Mouse (Mus musculus): ENCODE measurements around the gene Armc2. TPM values are rescaled to one million over a fixed set of nuclear protein-coding genes. Genes with fewer than 3 reads are reported as not detected.

The Armc2 gene
- total RNA-seq, 1 experiment: 1.0 TPM

GRCm38 (mm10) chr10:41881438-41881837 lies 136.8 kb downstream of the Armc2 start:
- Histone ChIP-seq H3K36me3 (ENCODE audit: control insufficient read depth, insufficient read depth, low read length, poor library complexity, severe bottlenecking) (no peaks in the 10 kb centered on the region), H3K4me1 (ENCODE audit: control insufficient read depth in 2 of 2, insufficient read depth in 2 of 2, low read length in 2 of 2, poor library complexity in 1 of 2) (peaks cover 0 to 10% of the 10 kb centered on the region in 2 experiments; a peak in 2 of 4 replicates), H3K9ac (ENCODE audit: insufficient read depth, low read depth, low read length, poor library complexity, severe bottlenecking) (no peak overlapping the region), H3K4me3 (ENCODE audit: insufficient read depth in 1 of 2, low read depth in 1 of 2, low read length in 2 of 2, poor library complexity in 1 of 2, severe bottlenecking in 1 of 2) (no peak overlapping the region), H3K27ac (ENCODE audit: insufficient read depth, low read depth, low read length, poor library complexity, severe bottlenecking) (no peak overlapping the region), H3K9me3 (ENCODE audit: control insufficient read depth, insufficient read depth, low read depth, low read length) (no peaks in the 10 kb centered on the region)
- DNase-seq (ENCODE audit: low read depth, low spot score): no peak
- in situ Hi-C loops (cut with MboI; ENCODE audit: low sequenced_read_pairs in 2 of 2, unreplicated experiment in 2 of 2): no loop called here
- TF ChIP-seq ZNF384 (IDR thresholded peaks at IDR 0.05; ENCODE audit: low read depth, low read length) (no peak), MAFK (IDR thresholded peaks at IDR 0.05; ENCODE audit: insufficient read depth, low read depth, low read length) (no peak), ZC3H11A (IDR thresholded peaks at IDR 0.05; ENCODE audit: borderline replicate concordance, low read depth, low read length) (no peak), CHD2 (IDR thresholded peaks at IDR 0.05; ENCODE audit: low read depth, low read length) (no peak), HCFC1 (IDR thresholded peaks at IDR 0.05; ENCODE audit: borderline replicate concordance, insufficient read depth, low read length) (no peak)

GRCm38 (mm10) chr10:41880777-41881176 lies 137.5 kb downstream of the Armc2 start:
- no peak for TF ChIP-seq CHD2 (IDR thresholded peaks at IDR 0.05; ENCODE audit: low read depth, low read length)
- no peak for TF ChIP-seq ZC3H11A (IDR thresholded peaks at IDR 0.05; ENCODE audit: borderline replicate concordance, low read depth, low read length)
- TF ChIP-seq MAFK (IDR thresholded peaks at IDR 0.05; ENCODE audit: insufficient read depth, low read depth, low read length): no peak
- TF ChIP-seq ZNF384 (IDR thresholded peaks at IDR 0.05; ENCODE audit: low read depth, low read length): no peak
- TF ChIP-seq HCFC1 (IDR thresholded peaks at IDR 0.05; ENCODE audit: borderline replicate concordance, insufficient read depth, low read length): no peak
- Histone ChIP-seq H3K9me3 (ENCODE audit: control insufficient read depth, insufficient read depth, low read depth, low read length) (no peaks in the 10 kb centered on the region), H3K9ac (ENCODE audit: insufficient read depth, low read depth, low read length, poor library complexity, severe bottlenecking) (no peak overlapping the region), H3K4me3 (ENCODE audit: insufficient read depth in 1 of 2, low read depth in 1 of 2, low read length in 2 of 2, poor library complexity in 1 of 2, severe bottlenecking in 1 of 2) (no peak overlapping the region), H3K27ac (ENCODE audit: insufficient read depth, low read depth, low read length, poor library complexity, severe bottlenecking) (no peak overlapping the region), H3K4me1 (ENCODE audit: control insufficient read depth in 2 of 2, insufficient read depth in 2 of 2, low read length in 2 of 2, poor library complexity in 1 of 2) (peaks cover 0 to 10% of the 10 kb centered on the region in 2 experiments; a peak in 2 of 4 replicates), H3K36me3 (ENCODE audit: control insufficient read depth, insufficient read depth, low read length, poor library complexity, severe bottlenecking) (no peaks in the 10 kb centered on the region)
- in situ Hi-C loops (cut with MboI; ENCODE audit: low sequenced_read_pairs in 2 of 2, unreplicated experiment in 2 of 2): no loop called here
- no peak for DNase-seq (ENCODE audit: low read depth, low spot score)

GRCm38 (mm10) chr10:41880206-41880605 lies 138.0 kb downstream of the Armc2 start:
- TF ChIP-seq ZC3H11A (IDR thresholded peaks at IDR 0.05; ENCODE audit: borderline replicate concordance, low read depth, low read length) (no peak), HCFC1 (IDR thresholded peaks at IDR 0.05; ENCODE audit: borderline replicate concordance, insufficient read depth, low read length) (no peak), ZNF384 (IDR thresholded peaks at IDR 0.05; ENCODE audit: low read depth, low read length) (no peak), CHD2 (IDR thresholded peaks at IDR 0.05; ENCODE audit: low read depth, low read length) (no peak), MAFK (IDR thresholded peaks at IDR 0.05; ENCODE audit: insufficient read depth, low read depth, low read length) (no peak)
- Histone ChIP-seq H3K27ac (ENCODE audit: insufficient read depth, low read depth, low read length, poor library complexity, severe bottlenecking) (no peak overlapping the region), H3K4me3 (ENCODE audit: insufficient read depth in 1 of 2, low read depth in 1 of 2, low read length in 2 of 2, poor library complexity in 1 of 2, severe bottlenecking in 1 of 2) (no peak overlapping the region), H3K9ac (ENCODE audit: insufficient read depth, low read depth, low read length, poor library complexity, severe bottlenecking) (no peak overlapping the region), H3K4me1 (ENCODE audit: control insufficient read depth in 2 of 2, insufficient read depth in 2 of 2, low read length in 2 of 2, poor library complexity in 1 of 2) (peaks cover 0 to 10% of the 10 kb centered on the region in 2 experiments; a peak in 2 of 4 replicates), H3K36me3 (ENCODE audit: control insufficient read depth, insufficient read depth, low read length, poor library complexity, severe bottlenecking) (no peaks in the 10 kb centered on the region), H3K9me3 (ENCODE audit: control insufficient read depth, insufficient read depth, low read depth, low read length) (no peaks in the 10 kb centered on the region)
- no peak for DNase-seq (ENCODE audit: low read depth, low spot score)
- in situ Hi-C loops (cut with MboI; ENCODE audit: low sequenced_read_pairs in 2 of 2, unreplicated experiment in 2 of 2): no loop called here

GRCm38 (mm10) chr10:41879675-41880074 lies 138.6 kb downstream of the Armc2 start:
- H3K4me3 ChIP-seq (ENCODE audit: insufficient read depth in 1 of 2, low read depth in 1 of 2, low read length in 2 of 2, poor library complexity in 1 of 2, severe bottlenecking in 1 of 2): no peak overlapping the region
- no peak for TF ChIP-seq ZNF384 (IDR thresholded peaks at IDR 0.05; ENCODE audit: low read depth, low read length)
- TF ChIP-seq CHD2 (IDR thresholded peaks at IDR 0.05; ENCODE audit: low read depth, low read length): no peak
- no peak for TF ChIP-seq MAFK (IDR thresholded peaks at IDR 0.05; ENCODE audit: insufficient read depth, low read depth, low read length)
- TF ChIP-seq ZC3H11A (IDR thresholded peaks at IDR 0.05; ENCODE audit: borderline replicate concordance, low read depth, low read length): no peak
- no peak for TF ChIP-seq HCFC1 (IDR thresholded peaks at IDR 0.05; ENCODE audit: borderline replicate concordance, insufficient read depth, low read length)
- H3K9ac ChIP-seq (ENCODE audit: insufficient read depth, low read depth, low read length, poor library complexity, severe bottlenecking): no peak overlapping the region
- H3K27ac ChIP-seq (ENCODE audit: insufficient read depth, low read depth, low read length, poor library complexity, severe bottlenecking): no peak overlapping the region
- H3K9me3 ChIP-seq (ENCODE audit: control insufficient read depth, insufficient read depth, low read depth, low read length): no peaks in the 10 kb centered on the region
- in situ Hi-C loops (cut with MboI; ENCODE audit: low sequenced_read_pairs in 2 of 2, unreplicated experiment in 2 of 2): no loop called here
- no peaks in the 10 kb centered on the region for H3K36me3 ChIP-seq (ENCODE audit: control insufficient read depth, insufficient read depth, low read length, poor library complexity, severe bottlenecking)
- peaks cover 0 to 10% of the 10 kb centered on the region in 2 experiments; a peak in 2 of 4 replicates for H3K4me1 ChIP-seq (ENCODE audit: control insufficient read depth in 2 of 2, insufficient read depth in 2 of 2, low read length in 2 of 2, poor library complexity in 1 of 2)
- no peak for DNase-seq (ENCODE audit: low read depth, low spot score)
